ENCODE assay signal across 19 mouse cellular contexts in the genomic region with DNA sequence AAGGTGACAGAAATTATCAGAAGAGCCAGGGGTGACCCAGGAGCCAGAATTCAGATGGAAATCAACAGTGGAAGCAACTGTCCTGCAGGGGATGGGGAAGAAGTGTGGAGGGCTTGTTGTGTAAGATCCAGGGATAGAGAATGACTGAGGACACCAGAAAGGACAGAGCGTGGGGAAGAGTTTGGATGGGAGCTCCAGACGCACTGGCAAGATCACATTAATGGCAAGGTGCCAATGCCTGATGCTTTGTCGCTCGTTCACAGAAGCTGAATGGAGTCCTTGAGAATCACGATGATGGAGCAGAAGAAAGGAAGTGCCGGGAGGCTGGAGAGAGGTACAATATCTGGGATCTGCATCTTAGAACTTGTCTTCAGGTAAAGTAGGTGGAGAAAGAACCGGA.
A peak's percentile ranks its signal among the peaks of the same experiment; 100 is the strongest.
DNase-seq lines count a peak whose midpoint lies in the region; TF ChIP-seq lines count a peak whose summit lies in the region.
"Had no signal": no experiment of that assay in that cellular context is flagged by ENCODE, and none has a peak within 500 bp of the region (broad histone marks: within the 10 kb centered on the region; RNA-seq: fewer than 3 reads in every experiment).

No protein-coding gene starts in this region.

- peak; percentile 49 for DNase-seq in adrenal gland, postnatal 14 days
- no peak for DNase-seq in adrenal gland, postnatal 4 days (ENCODE audit: low spot score in 2 of 2)
- peak; percentile 17 for DNase-seq in gastrocnemius, postnatal 10 days
- no peak for DNase-seq in gastrocnemius, adult 8-10 months (ENCODE audit: low spot score in 2 of 2)
- peak; percentile 10 to 15 for DNase-seq in left cerebral cortex, postnatal 14 days (ENCODE audit: low spot score in 2 of 2)
- no peak for DNase-seq in left cerebral cortex, adult 2 months (ENCODE audit: extremely low spot score in 1 of 2, low spot score in 2 of 2)
- peak; percentile 8 for DNase-seq in right cerebral cortex, postnatal 14 days
- no peak for DNase-seq in right cerebral cortex, postnatal 25 days
- DNase-seq: adrenal gland, adult 8-10 months; gastrocnemius, postnatal 25 days; heart, postnatal 14 days; thymus, postnatal 25 days had no signal

- H3K27ac ChIP-seq in left cerebral cortex, adult 2 months = no peak overlapping the region
- H3K27ac ChIP-seq: embryonic facial prominence, embryonic 10.5 days; hindbrain, embryonic 15.5 days; limb, embryonic 10.5 days; lung, embryonic 15.5 days; neural tube, embryonic 12.5 days; stomach, postnatal 0 days had no signal

- no peak overlapping the region for H3K4me3 ChIP-seq in left cerebral cortex, adult 2 months
- H3K4me3 ChIP-seq: embryonic facial prominence, embryonic 10.5 days; hindbrain, embryonic 15.5 days; limb, embryonic 10.5 days; lung, embryonic 15.5 days; megakaryocyte, embryonic 14.5 days; neural tube, embryonic 12.5 days had no signal

- intact Hi-C loops in left cerebral cortex, postnatal 14 days (cut with DNase I) = no loop called here
- intact Hi-C loops in left cerebral cortex, adult 2 months (cut with DNase I) = no loop called here

- no peak for TF ChIP-seq CTCF in left cerebral cortex, adult 2 months (IDR thresholded peaks at IDR 0.05)

Comparison
In these comparisons a context has a peak if more than half of its experiments do, and no peak if none do; other contexts are left out.
1. DNase-seq: peak in adrenal gland, postnatal 14 days (single experiment), gastrocnemius, postnatal 10 days (single experiment), left cerebral cortex, postnatal 14 days (2 of 2) and right cerebral cortex, postnatal 14 days (single experiment); none in adrenal gland, postnatal 4 days (0 of 2), gastrocnemius, adult 8-10 months (0 of 2), left cerebral cortex, adult 2 months (0 of 2) and right cerebral cortex, postnatal 25 days (single experiment).